Mouse (Mus musculus) G1E (cell line): ENCODE results near the gene Ttll11.

Source experiments
- CTCF ChIP-seq: IDR thresholded peaks from 2 replicates; pipeline ENCODE4 v1.5.1; 2012; ENCODE audit warnings: low read depth, low read length, inconsistent platforms, mixed read lengths
- GATA1 ChIP-seq: IDR thresholded peaks from 2 replicates; pipeline ENCODE4 v1.6.1; 2012; ENCODE audit warnings: borderline replicate concordance, low read length, inconsistent platforms, mixed read lengths
- POLR2AphosphoS5 ChIP-seq: IDR thresholded peaks from 2 replicates; pipeline ENCODE4 v1.6.1; 2012; ENCODE audit warnings: low read depth, low read length, inconsistent platforms; ENCODE audit not compliant: insufficient replicate concordance
- TAL1 ChIP-seq: conservative IDR thresholded peaks from 2 replicates; pipeline ENCODE4 v1.6.1; 2012; ENCODE audit warnings: low read depth, low read length, inconsistent platforms, mixed read lengths

- TF ChIP-seq CTCF (no peak), TAL1 (no peak), GATA1 (no peak), POLR2AphosphoS5 (no peak)
These were observed 18.7 kb upstream of the Ttll11 start for GRCm38 (mm10) chr2:35998416-35998815.
